Mouse (Mus musculus) stomach, adult 2 months (tissue): ENCODE data around the gene Rab35. TPM values are rescaled to one million over a fixed set of nuclear protein-coding genes. Genes with fewer than 3 reads are reported as not detected.

ENCODE experiments used
- polyA plus RNA-seq: library from polyadenylated mRNA; depleted of rRNA; stranded (reverse); fragments of >200 nt; gene quantifications from 2 replicates; pipeline ENCODE4 v1.2.3, GENCODE M21; 2012; rRNA removed

Gene Rab35
- 39.1 and 58.7 TPM in 2 replicates for polyA plus RNA-seq

GRCm38 (mm10) chr5:115631505-115632357 lies at the start of gene Rab35:
Gene Rab35, plus strand, starts transcription at chr5:115631908.

Other genes starting within 250 kb of the Rab35 start
- 8.2 and 8.9 TPM in 2 replicates for gene Msi1, start 202.3 kb upstream of the Rab35 start, polyA plus RNA-seq
- gene Pla2g1b, start 165.6 kb upstream of the Rab35 start, polyA plus RNA-seq: 22,403 and 37,455 TPM in 2 replicates
- gene Sirt4, start 147.2 kb upstream of the Rab35 start, polyA plus RNA-seq: 11.4 and 13.2 TPM in 2 replicates
- 48.3 and 55.4 TPM in 2 replicates for gene Pxn, start 125.2 kb upstream of the Rab35 start, polyA plus RNA-seq
- 1,163 and 1,311 TPM in 2 replicates for gene Rplp0, start 72.4 kb upstream of the Rab35 start, polyA plus RNA-seq
- 14.9 and 16.2 TPM in 2 replicates for gene Gcn1l1, start 66.7 kb upstream of the Rab35 start, polyA plus RNA-seq
- gene Bicdl1, start 99.7 kb downstream of the Rab35 start, polyA plus RNA-seq: 29.1 and 31.4 TPM in 2 replicates
- 2.3 and 2.4 TPM in 2 replicates for gene Cit, start 213.4 kb downstream of the Rab35 start, polyA plus RNA-seq